Mouse (Mus musculus) forebrain, embryonic 16.5 days (tissue): Measurements from ENCODE around the gene C530008M17Rik. TPM values are rescaled to one million over a fixed set of nuclear protein-coding genes. Genes with fewer than 3 reads are reported as not detected.

Experiments
- ATAC-seq: fragments of 200-750 bp; cut with Nextera tagmentation; 2 replicates; pipeline ENCODE4 v1.8.0; 2017; ENCODE audit warnings: mild to moderate bottlenecking, moderate library complexity
- H3K27ac ChIP-seq: fragments of 300-500 bp; sonication (generic); 2 replicates; pipeline ENCODE4 v1.5.1; 2014; ENCODE audit warnings: low read length, control low read depth
- H3K27me3 ChIP-seq: fragments of 300-500 bp; sonication (generic); replicated peaks from 2 replicates; pipeline ENCODE4 v1.6.1; 2014; ENCODE audit warnings: low read length; ENCODE audit not compliant: control insufficient read depth, insufficient read depth
- H3K36me3 ChIP-seq: fragments of 300-500 bp; sonication (generic); 2 replicates; pipeline ENCODE4 v1.6.1; 2014; ENCODE audit not compliant: control insufficient read depth, insufficient read depth
- H3K4me1 ChIP-seq: fragments of 300-500 bp; sonication (generic); replicated peaks from 2 replicates; pipeline ENCODE4 v1.6.1; 2014; ENCODE audit warnings: low read length; ENCODE audit not compliant: control insufficient read depth, insufficient read depth
- H3K4me2 ChIP-seq: fragments of 300-500 bp; sonication (generic); 2 replicates; pipeline ENCODE4 v1.6.1; 2014; ENCODE audit warnings: mild to moderate bottlenecking, low read length, control low read depth
- H3K4me3 ChIP-seq: fragments of 300-500 bp; sonication (generic); replicated peaks from 2 replicates; pipeline ENCODE4 v1.5.1; 2014; ENCODE audit warnings: mild to moderate bottlenecking, low read length, control low read depth
- H3K9ac ChIP-seq: fragments of 300-500 bp; sonication (generic); replicated peaks from 2 replicates; pipeline ENCODE4 v1.6.1; 2014; ENCODE audit warnings: low read depth, low read length, control low read depth
- H3K9me3 ChIP-seq: fragments of 300-500 bp; sonication (generic); 2 replicates; pipeline ENCODE4 v1.6.1; 2016; ENCODE audit warnings: low read length; ENCODE audit not compliant: control insufficient read depth
- WGBS: fragments of 180-500 bp; shearing (Covaris S2); extraction: QIAGEN DNeasy Blood & Tissue Kit; methylation state at CpG from one replicate; pipeline ENCODE4 v1.1.7; 2014; 5-methylcytosine and 5-hydroxymethylcytosine counted together
- polyA plus RNA-seq: library from polyadenylated mRNA; unstranded; fragments of >200 nt; fragmentation: Nextera tagmentation; extraction: Ambion mirVana; gene quantifications from 2 replicates; pipeline ENCODE4 v1.2.1, GENCODE M21; 2015

The C530008M17Rik gene
- polyA plus RNA-seq, 1 experiment from 2014 or later, result 77.0 TPM

- Histone ChIP-seq H3K27ac (no peak overlapping the region), H3K36me3 (peaks cover 26% of the 10 kb centered on the region)
- WGBS, result 91% methylated on average over 25 of the region's 25 CpGs
These were observed 219.9 kb downstream of the C530008M17Rik start for GRCm38 (mm10) chr5:76876106-76876758.

GRCm38 (mm10) chr5:76884107-76884506, 227.8 kb downstream of the C530008M17Rik start:
- Histone ChIP-seq H3K4me1 (no peaks in the 10 kb centered on the region), H3K4me2 (no peak overlapping the region), H3K36me3 (peaks cover 16% of the 10 kb centered on the region), H3K9me3 (no peaks in the 10 kb centered on the region), H3K27me3 (no peaks in the 10 kb centered on the region), H3K4me3 (no peak overlapping the region), H3K27ac (no peak overlapping the region), H3K9ac (no peak overlapping the region)
- ATAC-seq, result no peak
- 91% methylated on average over 1 of the region's 1 CpGs for WGBS

More at GRCm38 (mm10) chr5:76876106-76876758, 219.9 kb downstream of the C530008M17Rik start:
- Histone ChIP-seq H3K4me3 (no peak overlapping the region), H3K27me3 (no peaks in the 10 kb centered on the region), H3K9ac (no peak overlapping the region), H3K9me3 (no peaks in the 10 kb centered on the region), H3K4me2 (no peak overlapping the region), H3K4me1 (no peaks in the 10 kb centered on the region)
- no peak for ATAC-seq

- Histone ChIP-seq H3K27me3 (no peaks in the 10 kb centered on the region), H3K9ac (no peak overlapping the region), H3K4me1 (no peaks in the 10 kb centered on the region), H3K4me3 (no peak overlapping the region), H3K9me3 (no peaks in the 10 kb centered on the region), H3K27ac (no peak overlapping the region), H3K36me3 (peaks cover 18% of the 10 kb centered on the region), H3K4me2 (no peak overlapping the region)
- 97% methylated on average over 2 of the region's 2 CpGs for WGBS
- no peak for ATAC-seq
These were observed 230.7 kb downstream of the C530008M17Rik start for GRCm38 (mm10) chr5:76887011-76887410.

- H3K4me2 ChIP-seq, result no peak overlapping the region
- H3K4me1 ChIP-seq, result no peaks in the 10 kb centered on the region
- no peaks in the 10 kb centered on the region for H3K27me3 ChIP-seq
- 91% methylated on average over 2 of the region's 2 CpGs for WGBS
- H3K4me3 ChIP-seq, result no peak overlapping the region
- no peak for ATAC-seq
- no peak overlapping the region for H3K9ac ChIP-seq
- peaks cover 10% of the 10 kb centered on the region for H3K36me3 ChIP-seq
- H3K27ac ChIP-seq, result no peak overlapping the region
- H3K9me3 ChIP-seq, result no peaks in the 10 kb centered on the region
These were observed 236.3 kb downstream of the C530008M17Rik start for GRCm38 (mm10) chr5:76892608-76893007.

- H3K4me3 ChIP-seq, result no peak overlapping the region
- no peaks in the 10 kb centered on the region for H3K27me3 ChIP-seq
- H3K36me3 ChIP-seq, result peaks cover 8% of the 10 kb centered on the region
- no peaks in the 10 kb centered on the region for H3K4me1 ChIP-seq
- no peaks in the 10 kb centered on the region for H3K9me3 ChIP-seq
- no peak overlapping the region for H3K27ac ChIP-seq
- 100% methylated on average over 2 of the region's 2 CpGs for WGBS
- no peak overlapping the region for H3K4me2 ChIP-seq
- ATAC-seq, result no peak
- no peak overlapping the region for H3K9ac ChIP-seq
These were observed 236.8 kb downstream of the C530008M17Rik start for GRCm38 (mm10) chr5:76893084-76893483.

- no peak for ATAC-seq
These were observed 245.8 kb downstream of the C530008M17Rik start for GRCm38 (mm10) chr5:76902131-76902530.

GRCm38 (mm10) chr5:76904713-76905404, 248.5 kb downstream of the C530008M17Rik start:
- H3K4me1 ChIP-seq, result peaks cover 7% of the 10 kb centered on the region
- peak; percentile 61 for ATAC-seq
- no peaks in the 10 kb centered on the region for H3K36me3 ChIP-seq
- no peaks in the 10 kb centered on the region for H3K9me3 ChIP-seq
- WGBS, result 2% methylated on average over 19 of the region's 19 CpGs
- H3K4me3 ChIP-seq, result peak overlapping the region; percentile 89
- H3K9ac ChIP-seq, result peak overlapping the region; percentile 87
- H3K4me2 ChIP-seq, result peak overlapping the region; percentile 54
- no peaks in the 10 kb centered on the region for H3K27me3 ChIP-seq
- peak overlapping the region; percentile 88 for H3K27ac ChIP-seq

More at GRCm38 (mm10) chr5:76902131-76902530, 245.8 kb downstream of the C530008M17Rik start:
- Histone ChIP-seq H3K4me1 (peaks cover 7% of the 10 kb centered on the region), H3K27ac (no peak overlapping the region), H3K4me3 (no peak overlapping the region), H3K27me3 (no peaks in the 10 kb centered on the region), H3K9ac (no peak overlapping the region), H3K9me3 (no peaks in the 10 kb centered on the region), H3K36me3 (no peaks in the 10 kb centered on the region), H3K4me2 (no peak overlapping the region)
- WGBS, result 87% methylated on average over 4 of the region's 4 CpGs

- H3K36me3 ChIP-seq, result no peaks in the 10 kb centered on the region
- H3K27me3 ChIP-seq, result no peaks in the 10 kb centered on the region
- WGBS, result under 1% methylated on average over 47 of the region's 47 CpGs
- peaks cover 7% of the 10 kb centered on the region for H3K4me1 ChIP-seq
- peak within 1 kb of the TSS; percentile 87 for H3K9ac ChIP-seq
- H3K4me2 ChIP-seq, result peak within 1 kb of the TSS; percentile 77
- no peaks in the 10 kb centered on the region for H3K9me3 ChIP-seq
- H3K27ac ChIP-seq, result peak within 1 kb of the TSS; percentile 88
- ATAC-seq, result peak; percentile 99
- H3K4me3 ChIP-seq, result peak within 1 kb of the TSS; percentile 89
These were observed 249.3 kb downstream of the C530008M17Rik start, which contains the start of gene Aasdh for GRCm38 (mm10) chr5:76905405-76906154. Aasdh (minus strand) TSS chr5:76905514.

- H3K4me3 ChIP-seq, result peak overlapping the region; percentile 89
- no peaks in the 10 kb centered on the region for H3K9me3 ChIP-seq
- no peaks in the 10 kb centered on the region for H3K27me3 ChIP-seq
- peak overlapping the region; percentile 77 for H3K4me2 ChIP-seq
- no peak for ATAC-seq
- H3K4me1 ChIP-seq, result peaks cover 7% of the 10 kb centered on the region
- H3K36me3 ChIP-seq, result no peaks in the 10 kb centered on the region
- no peak overlapping the region; the same call in 1 of the 2 replicates for H3K9ac ChIP-seq
- H3K27ac ChIP-seq, result peak overlapping the region; percentile 88; the same call in 1 of the 2 replicates
- WGBS, result 29% methylated on average over 3 of the region's 3 CpGs
These were observed 249.8 kb downstream of the C530008M17Rik start for GRCm38 (mm10) chr5:76906155-76906499.
